Mouse (Mus musculus) midbrain, embryonic 11.5 days (tissue): ENCODE measurements at regions not wholly inside any gene's neighbourhood (a gene's known extent, or its start where the extent isn't known, plus 50 kb on each side); places are given as distances from the start of the nearest gene placed in this dataset.
A peak's percentile ranks its signal among the peaks of the same experiment; 100 is the strongest.

Source experiments
- ATAC-seq: fragments of 200-750 bp; cut with Nextera tagmentation; 2 replicates; pipeline ENCODE4 v1.8.0; 2017; ENCODE audit warnings: moderate TSS enrichment, moderate library complexity; ENCODE audit not compliant: low FRiP score
- DNase-seq: peaks from one replicate; pipeline ENCODE4 v3.0.0; 2015; ENCODE audit warnings: low spot score; ENCODE audit errors: missing footprints
- H3K27ac ChIP-seq: fragments of 300-500 bp; sonication (generic); 2 replicates; pipeline ENCODE4 v1.5.1; 2014; ENCODE audit warnings: low read depth, low read length
- H3K27me3 ChIP-seq: fragments of 300-500 bp; sonication (generic); 2 replicates; pipeline ENCODE4 v1.6.1; 2014; ENCODE audit warnings: mild to moderate bottlenecking, low read length, moderate library complexity, mixed read lengths; ENCODE audit not compliant: control insufficient read depth, insufficient read depth
- H3K36me3 ChIP-seq: fragments of 300-500 bp; sonication (generic); 2 replicates; pipeline ENCODE4 v1.6.1; 2014; ENCODE audit warnings: mild to moderate bottlenecking, low read length, moderate library complexity, mixed read lengths; ENCODE audit not compliant: control insufficient read depth, insufficient read depth
- H3K4me1 ChIP-seq: fragments of 300-500 bp; sonication (generic); 2 replicates; pipeline ENCODE4 v1.6.1; 2014; ENCODE audit warnings: low read length; ENCODE audit not compliant: control insufficient read depth, insufficient read depth
- H3K4me2 ChIP-seq: fragments of 300-500 bp; sonication (generic); 2 replicates; pipeline ENCODE4 v1.6.1; 2014; ENCODE audit warnings: mild to moderate bottlenecking, moderate library complexity
- H3K4me3 ChIP-seq: fragments of 300-500 bp; sonication (generic); 2 replicates; pipeline ENCODE4 v1.5.1; 2014; ENCODE audit warnings: low read depth, low read length
- H3K9ac ChIP-seq: fragments of 300-500 bp; sonication (generic); 2 replicates; pipeline ENCODE4 v1.6.1; 2014; ENCODE audit warnings: low read length
- H3K9me3 ChIP-seq: fragments of 300-500 bp; sonication (generic); 2 replicates; pipeline ENCODE4 v1.6.1; 2016; ENCODE audit warnings: low read length; ENCODE audit not compliant: control insufficient read depth
- WGBS: fragments of 180-500 bp; shearing (Covaris S2); extraction: QIAGEN DNeasy Blood & Tissue Kit; methylation state at CpG from one replicate; pipeline ENCODE4 v1.1.7; 2014; 5-methylcytosine and 5-hydroxymethylcytosine counted together

DNA sequence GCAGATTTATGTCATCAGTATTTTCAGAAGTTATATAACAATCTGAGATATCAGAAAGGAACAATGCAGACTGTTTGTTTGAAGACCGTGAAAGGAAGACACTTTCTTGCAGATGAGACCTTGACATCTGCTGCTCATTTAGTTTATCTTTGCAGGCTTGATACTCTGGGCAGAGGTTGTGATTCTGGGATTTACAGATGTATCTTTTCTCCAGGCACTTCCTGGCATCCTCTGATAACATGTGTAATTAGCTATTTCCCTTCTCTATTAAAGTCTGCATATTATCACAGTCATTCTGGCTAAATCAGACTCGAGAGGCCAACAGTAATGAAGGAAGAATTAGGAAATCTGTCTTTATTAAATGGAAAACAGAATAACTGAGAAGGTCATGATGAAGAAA lies 268.7 kb upstream of the Slco3a1 start:
- no peaks in the 10 kb centered on the region for H3K27me3 ChIP-seq
- no peaks in the 10 kb centered on the region for H3K36me3 ChIP-seq
- H3K9me3 ChIP-seq, result no peaks in the 10 kb centered on the region
- H3K4me3 ChIP-seq, result no peak overlapping the region
- ATAC-seq, result no peak
- no peak overlapping the region for H3K9ac ChIP-seq
- WGBS, result 65% methylated on average over 2 of the region's 2 CpGs
- H3K4me1 ChIP-seq, result no peaks in the 10 kb centered on the region
- DNase-seq, result no peak
- no peak overlapping the region for H3K27ac ChIP-seq
- no peak overlapping the region for H3K4me2 ChIP-seq

- DNase-seq (no peak), ATAC-seq (no peak)
- Histone ChIP-seq H3K4me2 (no peak overlapping the region), H3K36me3 (no peaks in the 10 kb centered on the region), H3K27me3 (no peaks in the 10 kb centered on the region), H3K9me3 (no peaks in the 10 kb centered on the region), H3K4me1 (no peaks in the 10 kb centered on the region), H3K4me3 (no peak overlapping the region), H3K27ac (no peak overlapping the region), H3K9ac (no peak overlapping the region)
- WGBS, result 65% methylated on average over 1 of the region's 1 CpGs
These were observed 238.7 kb upstream of the Slco3a1 start for GRCm38 (mm10) chr7:74793241-74793640.

GRCm38 (mm10) chr7:74788696-74789095 lies 234.1 kb upstream of the Slco3a1 start:
- Histone ChIP-seq H3K27ac (no peak overlapping the region), H3K9me3 (no peaks in the 10 kb centered on the region), H3K4me3 (no peak overlapping the region), H3K4me2 (no peak overlapping the region), H3K27me3 (no peaks in the 10 kb centered on the region), H3K4me1 (no peaks in the 10 kb centered on the region), H3K9ac (no peak overlapping the region), H3K36me3 (no peaks in the 10 kb centered on the region)
- 90% methylated on average over 1 of the region's 1 CpGs for WGBS
- DNase-seq, result no peak
- no peak for ATAC-seq

DNA sequence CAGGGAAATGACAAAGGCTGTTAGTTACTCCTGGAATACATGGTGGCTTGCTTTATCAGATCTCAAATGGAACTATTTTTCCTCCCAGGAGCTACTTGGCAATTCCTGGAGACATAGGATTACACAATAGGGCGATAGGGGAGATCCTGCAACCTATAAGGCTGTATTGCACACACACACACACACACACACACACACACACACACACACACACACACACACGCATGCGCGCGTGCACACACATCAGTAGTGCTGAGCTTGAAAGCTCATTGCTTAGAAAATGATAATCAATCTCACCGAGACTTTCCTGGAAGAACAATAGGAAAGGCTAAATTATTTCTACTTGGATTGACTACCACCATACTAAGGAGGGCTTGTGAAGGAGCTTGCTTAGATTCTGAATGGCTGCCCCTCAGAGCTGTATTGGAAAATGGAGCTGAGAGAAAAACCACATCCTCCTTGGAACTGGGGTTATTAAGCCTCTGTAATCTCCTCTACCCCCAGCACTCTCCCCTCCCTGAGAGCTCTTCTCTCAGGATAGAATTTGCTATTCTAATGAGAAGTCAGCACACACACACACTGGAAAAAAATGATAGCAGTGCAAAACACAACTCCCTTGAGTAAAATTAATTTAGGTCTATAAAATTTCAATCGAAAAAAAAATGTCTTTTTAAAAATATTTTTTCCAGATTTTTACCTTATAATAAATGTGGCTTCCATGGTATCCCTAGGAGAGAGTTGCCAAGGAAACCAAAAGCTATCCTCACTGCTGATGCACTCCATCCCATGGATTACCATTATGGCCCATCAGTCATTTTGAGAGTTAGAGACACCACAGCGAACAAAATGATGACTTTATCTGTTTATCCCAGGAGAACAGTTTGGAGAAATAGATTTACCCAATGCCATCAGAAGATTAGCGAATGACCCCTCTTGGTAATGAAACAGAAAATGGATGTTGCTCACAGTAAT lies 217.1 kb upstream of the Slco3a1 start:
- no peaks in the 10 kb centered on the region for H3K36me3 ChIP-seq
- ATAC-seq, result peak; percentile 48; the same call in 1 of the 2 replicates
- H3K9me3 ChIP-seq, result no peaks in the 10 kb centered on the region
- H3K9ac ChIP-seq, result no peak overlapping the region
- no peak overlapping the region for H3K4me2 ChIP-seq
- DNase-seq, result no peak
- no peak overlapping the region for H3K27ac ChIP-seq
- H3K4me3 ChIP-seq, result no peak overlapping the region
- no peaks in the 10 kb centered on the region; the same call in 1 of the 2 replicates for H3K4me1 ChIP-seq
- WGBS, result 74% methylated on average over 9 of the region's 9 CpGs
- no peaks in the 10 kb centered on the region for H3K27me3 ChIP-seq

DNA sequence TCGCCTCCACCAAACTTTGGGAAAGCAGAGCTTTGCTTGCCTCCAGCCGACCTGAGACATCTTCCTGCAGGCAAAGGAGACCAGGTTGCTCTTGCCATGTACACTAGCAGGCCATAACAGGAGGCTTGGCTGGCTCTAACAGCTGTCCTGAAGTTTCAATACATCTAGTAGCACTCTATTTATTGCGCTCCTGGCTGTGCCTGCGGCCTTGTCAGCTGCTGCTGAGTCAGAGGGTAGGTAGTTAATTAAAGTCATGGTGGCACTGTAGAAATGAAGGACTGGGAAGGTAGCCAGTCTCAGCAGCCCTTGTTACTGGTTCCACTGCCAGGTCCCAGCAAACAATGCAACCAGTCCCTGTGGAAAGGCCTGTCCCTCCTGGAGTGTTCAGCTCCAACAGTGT lies 212.0 kb upstream of the Slco3a1 start:
- Histone ChIP-seq H3K4me3 (no peak overlapping the region), H3K4me2 (no peak overlapping the region), H3K9ac (no peak overlapping the region), H3K4me1 (no peaks in the 10 kb centered on the region), H3K9me3 (no peaks in the 10 kb centered on the region), H3K27ac (no peak overlapping the region), H3K27me3 (no peaks in the 10 kb centered on the region), H3K36me3 (no peaks in the 10 kb centered on the region)
- WGBS, result 94% methylated on average over 4 of the region's 4 CpGs
- ATAC-seq (no peak), DNase-seq (no peak)

DNA sequence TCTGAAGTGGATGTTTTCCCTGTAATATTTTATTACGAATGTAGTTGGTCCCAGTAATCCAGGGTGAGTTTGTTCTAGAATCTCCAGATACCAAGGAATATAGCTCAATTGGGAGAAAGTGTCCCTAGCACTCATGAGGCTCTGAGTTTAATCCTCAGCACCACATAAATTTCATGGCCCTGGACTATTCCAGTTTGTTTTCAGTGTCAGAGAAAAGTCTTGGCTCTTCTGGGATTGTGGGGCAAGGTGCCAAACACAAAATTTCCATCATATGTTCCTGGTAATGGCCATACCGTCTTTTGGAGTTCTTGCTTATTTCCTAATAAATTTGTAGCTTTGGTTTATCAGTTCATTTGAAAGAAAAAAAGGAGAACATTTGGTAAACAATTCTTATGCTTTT lies 202.9 kb upstream of the Slco3a1 start:
- DNase-seq, result no peak
- 88% methylated on average over 2 of the region's 2 CpGs for WGBS

GRCm38 (mm10) chr7:74747704-74748103 lies 193.1 kb upstream of the Slco3a1 start:
- Histone ChIP-seq H3K36me3 (no peaks in the 10 kb centered on the region), H3K9ac (no peak overlapping the region), H3K4me1 (no peaks in the 10 kb centered on the region), H3K27ac (no peak overlapping the region), H3K9me3 (no peaks in the 10 kb centered on the region), H3K4me2 (no peak overlapping the region), H3K4me3 (no peak overlapping the region), H3K27me3 (no peaks in the 10 kb centered on the region)
- DNase-seq (no peak), ATAC-seq (no peak)
- 95% methylated on average over 1 of the region's 1 CpGs for WGBS

More for the DNA sequence above, 202.9 kb upstream of the Slco3a1 start:
- Histone ChIP-seq H3K9ac (no peak overlapping the region), H3K4me3 (no peak overlapping the region), H3K27ac (no peak overlapping the region), H3K4me1 (no peaks in the 10 kb centered on the region), H3K9me3 (no peaks in the 10 kb centered on the region), H3K27me3 (no peaks in the 10 kb centered on the region), H3K4me2 (no peak overlapping the region), H3K36me3 (no peaks in the 10 kb centered on the region)
- no peak for ATAC-seq

- WGBS, result 79% methylated on average over 6 of the region's 6 CpGs
- no peak overlapping the region for H3K27ac ChIP-seq
- no peak overlapping the region for H3K4me3 ChIP-seq
- H3K4me2 ChIP-seq, result no peak overlapping the region
- no peak for ATAC-seq
- DNase-seq, result no peak
- H3K27me3 ChIP-seq, result no peaks in the 10 kb centered on the region
- no peak overlapping the region for H3K9ac ChIP-seq
- H3K9me3 ChIP-seq, result no peaks in the 10 kb centered on the region
- H3K4me1 ChIP-seq, result no peaks in the 10 kb centered on the region
- H3K36me3 ChIP-seq, result no peaks in the 10 kb centered on the region
These were observed 180.4 kb upstream of the Slco3a1 start for GRCm38 (mm10) chr7:74734941-74735340.

GRCm38 (mm10) chr7:74726324-74726991 lies 171.9 kb upstream of the Slco3a1 start:
- 77% methylated on average over 8 of the region's 8 CpGs for WGBS
- Histone ChIP-seq H3K27me3 (no peaks in the 10 kb centered on the region), H3K4me1 (no peaks in the 10 kb centered on the region), H3K4me3 (no peak overlapping the region), H3K9ac (no peak overlapping the region), H3K4me2 (no peak overlapping the region), H3K27ac (no peak overlapping the region), H3K36me3 (no peaks in the 10 kb centered on the region), H3K9me3 (no peaks in the 10 kb centered on the region)
- ATAC-seq (no peak), DNase-seq (no peak)
